Mouse (Mus musculus) adrenal gland, adult (tissue): ENCODE data around the gene Fam219b.
A peak's percentile ranks its signal among the peaks of the same experiment; 100 is the strongest.

ENCODE experiments used
- DNase-seq, 2 experiments: peaks; one replicate each; pipeline ENCODE4 v3.0.0; 2022 to 2023; ENCODE audit warnings: low spot score in 1 of 2; ENCODE audit not compliant: inconsistent age in 2 of 2

The Fam219b gene

GRCm38 (mm10) chr9:57560861-57561710 lies 23.8 kb downstream of the Fam219b start, which contains the start of gene Scamp2:
Scamp2 (plus strand) TSS chr9:57560943.
- DNase-seq = peak; percentile 95 to 99

DNA sequence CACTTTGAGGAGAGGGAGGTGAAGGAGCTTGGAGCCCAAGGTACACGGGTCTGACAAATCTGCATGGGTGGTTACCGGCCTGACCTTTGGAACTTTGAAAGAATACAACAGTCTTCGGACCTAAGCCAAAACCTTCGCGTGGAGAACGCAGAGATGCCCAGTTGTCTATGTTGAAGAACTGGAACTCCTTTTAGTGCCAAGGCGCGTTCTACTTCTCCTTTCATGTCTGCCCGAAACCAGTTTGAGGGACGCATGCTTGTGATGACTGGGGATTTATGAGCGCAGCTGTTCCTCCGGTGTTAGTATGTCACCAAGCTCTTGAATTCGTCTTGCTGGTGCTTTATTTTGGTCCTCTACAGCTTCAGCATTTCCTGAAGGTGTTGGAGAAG lies 24.4 kb downstream of the Fam219b start:
- DNase-seq = peak; percentile 15 to 40

DNA sequence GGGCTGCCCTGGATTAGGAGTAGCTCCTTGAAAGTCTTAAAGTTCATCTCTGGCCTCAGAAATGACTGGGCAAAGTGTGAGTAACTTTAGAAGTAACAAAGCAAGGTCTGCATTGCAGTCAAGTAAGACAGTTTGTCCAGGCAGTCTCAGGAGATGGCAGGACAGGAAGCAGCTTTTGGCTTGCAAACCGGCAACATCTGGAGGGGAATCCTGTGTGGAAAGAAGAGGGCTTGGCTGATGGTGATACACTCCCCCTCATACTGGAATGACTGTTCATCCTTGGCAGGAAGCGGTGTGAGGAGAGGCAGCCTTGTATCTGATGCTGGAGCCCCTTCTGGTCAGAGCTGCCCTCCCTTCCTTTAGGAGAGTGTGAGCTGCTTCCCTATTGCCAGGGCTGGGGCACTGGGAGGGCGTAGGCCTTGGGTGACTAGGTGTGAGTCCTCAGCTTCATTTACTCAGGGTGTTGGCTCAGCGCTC lies 25.6 kb downstream of the Fam219b start:
- DNase-seq = peak; percentile 26 to 63

- no peak for DNase-seq
These were observed 27.3 kb downstream of the Fam219b start for GRCm38 (mm10) chr9:57564609-57565008.

DNA sequence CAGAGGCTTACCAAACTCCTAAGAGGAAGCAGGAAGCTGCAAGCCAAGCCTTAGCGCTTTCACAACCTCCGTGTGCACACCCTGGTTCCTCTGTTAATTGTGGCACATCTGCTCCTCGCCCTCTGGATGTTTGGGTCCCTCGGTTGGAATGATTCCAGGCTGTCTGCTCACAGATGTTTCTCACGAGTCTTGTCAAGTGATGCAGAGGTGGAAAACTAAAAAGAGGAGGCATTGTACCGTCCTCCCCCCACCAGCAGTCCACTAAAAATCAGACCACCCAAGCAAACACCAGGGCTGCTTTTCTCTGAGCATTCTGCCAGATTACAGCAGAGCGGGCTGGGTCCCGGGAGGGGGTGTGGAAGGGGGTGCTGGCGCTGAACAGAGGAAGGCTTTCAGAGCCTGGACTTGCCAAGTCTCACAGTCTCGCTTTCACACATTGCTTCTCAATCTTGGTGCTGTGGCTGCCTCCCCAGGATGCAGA lies 28.5 kb downstream of the Fam219b start:
- peak in 1 of 2 experiments; percentile 58 for DNase-seq

DNA sequence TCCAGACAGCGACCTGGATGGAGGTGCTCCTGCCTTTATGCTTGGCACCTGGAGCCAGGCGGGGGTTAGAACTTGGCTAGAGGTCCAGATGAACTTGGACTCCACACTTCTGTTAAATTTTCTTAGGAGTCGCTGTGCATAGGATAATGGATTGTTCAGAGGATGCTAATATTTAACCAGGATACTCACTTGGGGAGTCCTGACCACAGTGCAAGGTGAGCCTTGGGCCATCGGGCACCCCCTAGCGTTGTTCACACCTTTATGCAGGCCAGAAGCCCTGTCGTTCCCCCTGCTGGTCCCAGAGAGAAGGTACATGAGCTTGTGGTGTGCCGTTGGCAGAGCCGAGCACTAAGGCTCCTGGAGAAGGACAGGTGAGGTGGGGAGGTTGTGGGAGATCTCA lies 29.5 kb downstream of the Fam219b start:
- no peak for DNase-seq

DNA sequence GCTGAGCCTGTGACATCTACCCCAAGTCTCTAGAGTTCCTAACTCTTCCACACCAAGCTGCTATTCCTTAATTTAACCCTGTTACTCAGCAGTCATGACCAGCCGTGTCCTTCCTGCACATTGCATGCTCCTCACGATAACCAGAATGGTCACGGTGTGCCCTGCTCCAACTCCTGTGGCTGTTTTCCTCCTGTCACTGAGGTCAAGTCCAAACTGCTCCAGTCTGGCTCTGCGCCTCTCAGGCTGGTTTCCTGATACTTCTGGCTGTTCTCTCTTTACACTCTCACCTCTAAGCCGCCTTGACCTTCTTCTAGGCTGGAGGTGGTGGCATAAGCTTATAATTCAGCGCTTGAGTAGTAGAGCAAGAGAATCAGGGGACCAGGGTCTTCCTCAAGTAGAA lies 31.2 kb downstream of the Fam219b start:
- no peak for DNase-seq

DNA sequence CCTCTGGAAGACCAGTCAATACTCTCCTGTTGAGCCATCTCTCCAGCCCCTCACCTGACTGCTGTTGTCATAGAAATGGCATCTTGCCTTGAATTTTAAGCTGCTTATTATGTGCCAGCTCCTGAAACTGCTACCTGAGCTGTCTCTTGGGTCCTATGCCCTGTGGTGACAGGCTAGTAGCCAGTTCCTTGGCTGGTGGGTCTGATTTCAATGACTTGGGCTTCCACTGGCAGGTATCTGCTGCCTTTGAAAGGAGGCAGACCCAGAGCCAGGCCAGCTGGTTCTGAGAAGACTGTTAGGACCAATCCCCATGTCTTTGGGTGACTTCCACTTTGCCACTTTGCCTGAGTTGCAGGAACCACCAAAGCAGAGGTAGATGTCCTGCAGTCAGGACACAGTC lies 37.1 kb downstream of the Fam219b start:
- no peak for DNase-seq

DNA sequence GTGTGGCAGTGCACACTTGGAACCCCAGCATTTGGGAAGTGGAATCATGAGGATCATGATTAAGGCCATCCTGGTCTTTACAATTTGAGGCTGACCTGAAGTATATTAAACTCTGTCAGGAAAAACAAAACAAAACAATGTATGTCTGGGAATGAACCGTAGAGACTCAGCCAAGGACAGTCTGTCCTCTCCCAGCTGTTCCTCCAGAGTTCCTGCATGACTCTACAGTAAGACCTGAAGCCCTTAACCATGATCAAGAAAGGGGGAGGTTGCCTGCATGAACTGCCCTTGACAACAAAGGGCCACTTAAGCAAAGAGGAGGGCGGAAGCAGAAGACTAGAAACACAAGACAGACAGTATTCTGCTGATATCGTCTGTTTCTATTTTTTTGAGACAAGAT lies 38.2 kb downstream of the Fam219b start:
- DNase-seq = no peak

GRCm38 (mm10) chr9:57577144-57577849 lies 40.0 kb downstream of the Fam219b start:
- no peak for DNase-seq

GRCm38 (mm10) chr9:57584991-57585390 lies 47.7 kb downstream of the Fam219b start:
- no peak for DNase-seq

DNA sequence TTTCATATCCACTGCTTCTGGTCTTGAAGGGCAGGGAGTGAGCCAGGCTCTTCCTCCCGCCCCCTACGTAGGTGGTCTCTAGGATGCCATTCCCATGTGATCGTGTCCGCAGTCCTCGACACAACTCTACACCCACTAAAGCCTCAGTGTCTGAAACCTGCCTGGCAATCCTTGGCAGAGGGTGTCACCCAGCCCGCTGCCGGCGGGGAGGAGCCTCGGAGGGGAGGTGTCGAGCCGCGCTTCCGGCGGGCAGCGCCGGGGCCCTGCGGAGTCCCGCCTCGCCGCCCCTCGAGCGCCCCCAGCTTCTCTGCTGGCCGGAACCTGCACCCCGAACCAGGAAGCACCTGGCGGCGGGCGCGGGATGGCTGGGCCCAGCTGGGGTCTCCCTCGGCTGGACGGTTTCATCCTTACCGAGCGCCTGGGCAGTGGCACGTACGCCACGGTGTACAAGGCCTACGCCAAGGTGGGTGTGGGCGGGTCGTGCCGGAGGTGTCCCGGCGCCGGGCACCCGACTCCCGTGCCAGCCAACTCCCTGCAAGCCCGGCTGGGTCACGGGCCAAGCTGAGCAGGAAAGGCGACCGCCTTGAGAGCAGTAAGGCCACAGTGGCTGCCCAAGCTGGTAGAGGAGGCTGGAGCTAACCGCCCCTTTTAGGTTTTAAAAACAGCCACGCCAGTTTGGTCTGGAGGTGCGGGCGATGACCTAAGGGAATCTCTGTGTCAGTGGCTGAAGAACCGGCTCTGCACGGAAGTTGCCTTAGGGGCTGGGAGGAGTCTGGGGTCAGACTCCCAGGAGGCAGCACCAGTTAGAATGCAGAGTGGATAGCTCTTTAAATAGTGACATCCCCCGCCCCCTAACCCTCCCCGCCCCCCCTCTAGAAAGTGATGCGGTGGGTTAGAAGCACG lies 52.1 kb downstream of the Fam219b start, which contains the start of gene Ulk3:
Gene Ulk3 (plus strand): TSS at position 229 of the 903 bp plus-strand sequence.
- peak; percentile 88 to 95 for DNase-seq

DNA sequence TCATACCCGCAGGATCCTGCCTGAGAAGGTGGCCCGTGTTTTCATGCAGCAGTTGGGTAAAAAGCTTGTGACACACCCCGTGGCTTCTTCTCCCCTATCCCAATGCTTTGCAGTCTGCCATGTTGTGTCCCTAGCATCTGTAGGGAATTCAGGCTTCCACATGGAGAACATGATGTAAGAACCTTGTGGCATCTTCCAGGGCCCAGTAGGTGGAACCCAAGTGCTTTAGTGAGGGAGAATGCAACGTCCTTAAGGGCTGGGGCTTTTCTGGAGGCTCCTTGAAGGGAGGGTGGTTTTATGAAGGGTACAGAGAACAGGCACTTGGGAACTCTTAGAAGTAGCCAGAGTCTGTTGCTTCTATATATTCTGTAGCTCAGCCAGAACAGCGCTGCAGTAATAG lies 53.4 kb downstream of the Fam219b start:
- no peak for DNase-seq
